Mouse (Mus musculus): ENCODE measurements around the gene Ndufs3.

- TF ChIP-seq CTCF (IDR thresholded peaks at IDR 0.05): no peak
- TF ChIP-seq EP300 (IDR thresholded peaks at IDR 0.05): no peak
These were observed 213 bp upstream of the Ndufs3 start for GRCm38 (mm10) chr2:90904856-90905224.

Measured in lung, postnatal 0 days (tissue).